In genomic region chr6:55803991-55804680, GRCm38 (mm10) we compare ENCODE assay signal across 9 mouse cellular contexts. TPM values are rescaled to one million over a fixed set of nuclear protein-coding genes. Genes with fewer than 3 reads are reported as not detected.
DNase-seq lines count a peak whose midpoint lies in the region; ATAC-seq and TF ChIP-seq lines count a peak whose summit lies in the region.
"Had no signal": no experiment of that assay in that cellular context is flagged by ENCODE, and none has a peak within 500 bp of the region (broad histone marks: within the 10 kb centered on the region; RNA-seq: fewer than 3 reads in every experiment).

No protein-coding gene starts in this region.

- H3K79me2 ChIP-seq in CH12.LX (replicated peaks; ENCODE audit: control insufficient read depth, extremely low read depth, insufficient read depth, poor library complexity, severe bottlenecking) = no peaks in the 10 kb centered on the region

- H3K27ac ChIP-seq in CH12.LX (ENCODE audit: insufficient read depth, low read depth) (no peak overlapping the region), ES-E14 (ENCODE audit: insufficient read depth, low read depth, low read length, poor library complexity, severe bottlenecking) (no peak overlapping the region)
- H3K27ac ChIP-seq in limb, embryonic 14.5 days (replicated peaks; ENCODE audit: low read depth, low read length) = peak overlapping the region; percentile 52

- TF ChIP-seq POLR2A in CH12.LX (IDR thresholded peaks at IDR 0.05; ENCODE audit: low read depth, low read length) = no peak
- TF ChIP-seq POLR2A in limb, embryonic 14.5 days (IDR thresholded peaks at IDR 0.05; ENCODE audit: borderline replicate concordance, extremely low read depth, insufficient read depth, insufficient read length) = no peak

- DNase-seq in CH12.LX (ENCODE audit: extremely low read depth) = peak; percentile 51
- DNase-seq in ES-E14 (ENCODE audit: low read depth, low spot score) = peak; percentile 59
- peak; percentile 75 for DNase-seq in limb, embryonic 14.5 days (ENCODE audit: low spot score)
- DNase-seq in right cerebral cortex, postnatal 14 days = peak; percentile 73
- DNase-seq in Muller cell, postnatal 12 days (ENCODE audit: inconsistent ontology term) = no peak
- DNase-seq in B cell, adult 2 months = no peak

- TF ChIP-seq RAD21 in CH12.LX (IDR thresholded peaks at IDR 0.05; ENCODE audit: low read depth, low read length) = peak; percentile 44

- no peak for TF ChIP-seq EP300 in CH12.LX (IDR thresholded peaks at IDR 0.05; ENCODE audit: low read length)

- WGBS in limb, embryonic 14.5 days = 17% methylated on average over 12 of the region's 12 CpGs

- H3K27me3 ChIP-seq in CH12.LX (replicated peaks) = no peaks in the 10 kb centered on the region
- H3K27me3 ChIP-seq in limb, embryonic 14.5 days (ENCODE audit: control insufficient read depth, insufficient read depth, low read length) = no peaks in the 10 kb centered on the region

- H3K4me1 ChIP-seq in CH12.LX (ENCODE audit: control insufficient read depth in 1 of 2, insufficient read depth in 2 of 2) (peaks cover 0 to 8% of the 10 kb centered on the region in 2 experiments; a peak in 2 of 4 replicates), ES-E14 (ENCODE audit: control insufficient read depth in 2 of 2, insufficient read depth in 2 of 2, low read length in 2 of 2, poor library complexity in 1 of 2) (no peaks in the 10 kb centered on the region)
- peaks cover 15% of the 10 kb centered on the region for H3K4me1 ChIP-seq in limb, embryonic 14.5 days (ENCODE audit: control insufficient read depth, insufficient read depth, low read length)

- peak; percentile 50 to 57 for TF ChIP-seq CTCF in CH12.LX (conservative IDR thresholded peaks at IDR 0.05 in 1 of 2, IDR thresholded peaks at IDR 0.05 in 1 of 2; ENCODE audit: low read depth in 2 of 2, low read length in 2 of 2)

- H3K9me3 ChIP-seq in CH12.LX (replicated peaks; ENCODE audit: low read length) (no peaks in the 10 kb centered on the region), ES-E14 (ENCODE audit: control insufficient read depth, insufficient read depth, low read depth, low read length) (no peaks in the 10 kb centered on the region)
- H3K9me3 ChIP-seq in limb, embryonic 14.5 days (ENCODE audit: control insufficient read depth, low read length) = no peaks in the 10 kb centered on the region

- in situ Hi-C loops in CH12.LX (cut with MboI; ENCODE audit: low pct_ligation_motif_present, low pct_unique_long_range_greater_than_20kb, low sequenced_read_pairs) = no loop called here
- in situ Hi-C loops in ES-E14 (cut with MboI; ENCODE audit: low sequenced_read_pairs in 2 of 2, unreplicated experiment in 2 of 2) = no loop called here

- H3K36me3 ChIP-seq in CH12.LX (replicated peaks in 1 of 2; ENCODE audit: control insufficient read depth in 1 of 2, insufficient read depth in 1 of 2, low read length in 1 of 2) = no peaks in the 10 kb centered on the region
- no peaks in the 10 kb centered on the region for H3K36me3 ChIP-seq in ES-E14 (ENCODE audit: control insufficient read depth, insufficient read depth, low read length, poor library complexity, severe bottlenecking)
- H3K36me3 ChIP-seq in limb, embryonic 14.5 days (ENCODE audit: control insufficient read depth, insufficient read depth, low read length) = no peaks in the 10 kb centered on the region

- H3K9ac ChIP-seq in CH12.LX (ENCODE audit: insufficient read depth, low read depth) = no peak overlapping the region
- no peak overlapping the region; the same call in 1 of the 2 replicates for H3K9ac ChIP-seq in ES-E14 (ENCODE audit: insufficient read depth, low read depth, low read length, poor library complexity, severe bottlenecking)
- no peak overlapping the region for H3K9ac ChIP-seq in limb, embryonic 14.5 days (ENCODE audit: low read depth, low read length, severe bottlenecking)

- peak; percentile 55 for ATAC-seq in common myeloid progenitor, adult 5-6 weeks (replicated peaks; ENCODE audit: low read depth, poor library complexity, severe bottlenecking)
- peak; percentile 18 to 41; a peak in 3 of 4 replicates for ATAC-seq in hematopoietic stem cell, adult 5-6 weeks (replicated peaks in 1 of 2; ENCODE audit: insufficient read depth in 1 of 2, low FRiP score in 2 of 2, low TSS enrichment in 1 of 2, low read depth in 1 of 2, poor library complexity in 2 of 2, severe bottlenecking in 2 of 2)
- ATAC-seq in limb, embryonic 14.5 days (ENCODE audit: low FRiP score, low read depth) = peak; percentile 82

- dilution Hi-C loops in CH12.LX (cut with MboI; ENCODE audit: extremely low pct_ligation_motif_present, extremely low pct_unique_long_range_greater_than_20kb, low sequenced_read_pairs) = no loop called here

- H3K4me2 ChIP-seq in CH12.LX (ENCODE audit: insufficient read depth, low read depth, poor library complexity, severe bottlenecking) = no peak overlapping the region
- H3K4me2 ChIP-seq in limb, embryonic 14.5 days (replicated peaks; ENCODE audit: low read depth, low read length, severe bottlenecking) = no peak overlapping the region; the same call in 1 of the 2 replicates

- H3K4me3 ChIP-seq in CH12.LX (replicated peaks in 1 of 3; ENCODE audit: low read depth in 2 of 3, low read length in 2 of 3, poor library complexity in 1 of 3) (no peak overlapping the region), ES-E14 (ENCODE audit: insufficient read depth in 1 of 2, low read depth in 1 of 2, low read length in 2 of 2, poor library complexity in 1 of 2, severe bottlenecking in 1 of 2) (no peak overlapping the region)
- H3K4me3 ChIP-seq in limb, embryonic 14.5 days (replicated peaks; ENCODE audit: low read length) = no peak overlapping the region
- H3K4me3 ChIP-seq: erythroblast, embryonic 14.5 days had no signal

TF ChIP-seq in CH12.LX, 34 proteins besides CTCF, POLR2A, EP300 and RAD21:
- TF ChIP-seq SMC3 (IDR thresholded peaks at IDR 0.05; ENCODE audit: low read depth, low read length) = peak; percentile 32
- TF ChIP-seq IRF4 (IDR thresholded peaks at IDR 0.05; ENCODE audit: low read depth, low read length) = no peak

TF ChIP-seq in ES-E14, 5 proteins besides CTCF, POLR2A, EP300 and RAD21:
- TF ChIP-seq CHD2 (IDR thresholded peaks at IDR 0.05; ENCODE audit: low read depth, low read length) (no peak), HCFC1 (IDR thresholded peaks at IDR 0.05; ENCODE audit: borderline replicate concordance, insufficient read depth, low read length) (no peak), ZNF384 (IDR thresholded peaks at IDR 0.05; ENCODE audit: low read depth, low read length) (no peak), MAFK (IDR thresholded peaks at IDR 0.05; ENCODE audit: insufficient read depth, low read depth, low read length) (no peak), ZC3H11A (IDR thresholded peaks at IDR 0.05; ENCODE audit: borderline replicate concordance, low read depth, low read length) (no peak)

RNA-seq across cellular contexts. Expression of gene Itprid1, which starts 32.6 kb away (rescaled TPM):
- total RNA-seq in CH12.LX (2012; rRNA removed) = not detected in 2 replicates
- 0.11 TPM in 1 of 2 replicates, not detected in the other for total RNA-seq in CH12.LX (2014; rRNA removed)
- polyA plus RNA-seq in CH12.LX (2012; ENCODE audit: insufficient read length, low read depth) = 0.11 TPM in 1 of 2 replicates, not detected in the other
- total RNA-seq in ES-E14 (2012; rRNA removed) = 0.11 TPM in 1 of 2 replicates, not detected in the other
- total RNA-seq in common myeloid progenitor, adult 5-6 weeks (2017) = not detected in 2 replicates
- total RNA-seq in hematopoietic stem cell, adult 5-6 weeks (2017) = not detected in 2 replicates
- 0.15 and 0.19 TPM in 2 replicates for polyA plus RNA-seq in limb, embryonic 14.5 days (2012; rRNA removed)
- 0.07 and 0.22 TPM in 2 replicates for polyA plus RNA-seq in limb, embryonic 14.5 days (2014; fragmentation: Nextera tagmentation; extraction: Ambion mirVana)
- polyA plus RNA-seq: erythroblast, embryonic 14.5 days had no signal

Comparison
In these comparisons a context has a peak if more than half of its experiments do, and no peak if none do; other contexts are left out.
1. DNase-seq: peak in CH12.LX (single experiment), ES-E14 (single experiment), limb, embryonic 14.5 days (single experiment) and right cerebral cortex, postnatal 14 days (single experiment); none in Muller cell, postnatal 12 days (single experiment) and B cell, adult 2 months (0 of 2).
2. ATAC-seq: peak in every context shown above with its lines; median percentile 82 in limb, embryonic 14.5 days; 55 in common myeloid progenitor, adult 5-6 weeks; 30 in hematopoietic stem cell, adult 5-6 weeks.